Mouse (Mus musculus) gastrocnemius, postnatal 4 days (tissue): Measurements from ENCODE around the gene Plpp1. TPM values are rescaled to one million over a fixed set of nuclear protein-coding genes. Genes with fewer than 3 reads are reported as not detected.
A peak's percentile ranks its signal among the peaks of the same experiment; 100 is the strongest.

Experiments
- DNase-seq, 2 experiments: peaks; one replicate each; pipeline ENCODE4 v3.0.0; 2021 to 2022; ENCODE audit warnings: low spot score in 2 of 2, mixed read lengths in 2 of 2
- total RNA-seq, 2 experiments: library from RNA; stranded (reverse); gene quantifications; 2 replicates each; pipeline ENCODE4 v1.2.3; 2021

Plpp1 gene
- total RNA-seq, 2 experiments from 2014 or later, result 104 to 108 TPM

- no peak for DNase-seq
These were observed 59.1 kb downstream of the Plpp1 start for GRCm38 (mm10) chr13:112859574-112860134.

- DNase-seq, result no peak
These were observed 59.8 kb downstream of the Plpp1 start for GRCm38 (mm10) chr13:112860370-112860769.

DNA sequence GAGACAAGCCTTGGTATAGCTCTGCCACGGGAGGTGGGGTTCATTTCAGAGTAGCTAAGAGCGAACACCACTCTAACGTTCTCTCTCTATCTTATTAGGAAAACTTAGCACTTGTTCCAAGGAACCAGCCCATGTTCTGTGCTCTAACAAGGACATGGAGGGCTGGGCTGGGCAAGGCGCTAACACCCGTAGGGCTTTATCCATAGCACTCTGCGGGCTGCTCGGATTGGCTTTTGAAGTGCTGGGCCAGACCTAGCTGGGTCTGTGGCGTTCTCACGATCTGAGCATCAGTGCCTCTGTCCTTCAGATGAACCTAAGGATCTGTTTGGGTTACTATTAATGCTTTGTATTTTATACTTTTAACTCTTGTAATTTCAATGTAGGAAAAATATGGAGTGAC, 60.3 kb downstream of the Plpp1 start:
- DNase-seq, result no peak

DNA sequence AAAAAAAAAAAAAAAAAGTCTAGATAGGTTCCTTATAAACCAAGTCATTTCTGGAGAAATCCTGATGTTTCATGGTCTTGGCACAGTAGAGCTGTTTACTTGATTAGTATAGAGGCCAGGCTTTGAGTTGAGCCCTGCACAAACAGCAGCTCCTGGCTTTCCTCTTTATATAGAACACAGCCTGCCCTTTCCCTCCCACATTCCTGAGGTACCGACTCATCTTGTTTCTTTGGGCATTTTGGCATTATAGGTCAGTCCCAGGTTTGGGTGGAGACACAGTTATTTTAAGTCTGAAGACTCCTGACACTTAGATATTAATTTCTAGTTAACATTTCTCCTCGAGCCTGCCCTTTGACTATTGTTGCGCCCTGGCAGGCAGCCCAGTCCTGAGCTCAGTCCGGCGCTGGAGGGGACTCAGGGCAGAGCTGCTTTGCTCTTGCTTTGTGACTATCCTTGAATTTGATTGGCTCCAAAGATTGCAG, 61.3 kb downstream of the Plpp1 start:
- DNase-seq, result peak in 1 of 2 experiments; percentile 37

GRCm38 (mm10) chr13:112862342-112862741, 61.8 kb downstream of the Plpp1 start:
- DNase-seq, result no peak

DNA sequence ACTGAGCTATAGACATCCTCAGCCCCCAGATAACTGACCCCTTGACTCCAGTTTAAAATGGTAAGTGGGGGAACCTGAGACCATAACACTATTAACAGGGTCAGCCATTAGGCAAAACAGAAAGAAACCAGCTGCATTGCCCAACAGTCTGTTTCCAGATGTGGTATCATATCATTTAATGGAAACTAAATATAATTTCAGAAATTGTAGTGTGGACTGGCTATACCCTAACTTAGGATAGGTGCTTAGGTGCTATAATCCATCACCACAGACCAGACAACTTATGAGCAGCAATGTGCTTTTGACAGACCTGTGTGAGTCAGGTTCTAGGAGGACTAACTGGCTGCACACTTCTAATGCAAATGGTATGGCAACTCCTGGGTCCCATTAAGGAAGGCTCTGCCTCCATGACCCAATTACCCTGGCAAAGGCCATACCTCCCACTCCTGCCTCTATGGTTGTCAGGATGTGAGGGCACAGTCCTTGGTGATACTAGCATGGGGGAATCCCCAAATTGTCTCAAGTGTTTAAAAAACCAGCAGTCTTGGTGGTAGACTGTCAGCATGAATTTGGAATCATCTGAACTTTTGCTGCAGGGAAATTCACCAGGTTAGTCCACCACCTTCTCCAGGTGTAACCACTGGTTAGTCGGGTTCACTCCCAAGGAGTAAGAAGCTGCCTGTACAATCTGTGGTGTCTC, 62.5 kb downstream of the Plpp1 start:
- no peak for DNase-seq

DNA sequence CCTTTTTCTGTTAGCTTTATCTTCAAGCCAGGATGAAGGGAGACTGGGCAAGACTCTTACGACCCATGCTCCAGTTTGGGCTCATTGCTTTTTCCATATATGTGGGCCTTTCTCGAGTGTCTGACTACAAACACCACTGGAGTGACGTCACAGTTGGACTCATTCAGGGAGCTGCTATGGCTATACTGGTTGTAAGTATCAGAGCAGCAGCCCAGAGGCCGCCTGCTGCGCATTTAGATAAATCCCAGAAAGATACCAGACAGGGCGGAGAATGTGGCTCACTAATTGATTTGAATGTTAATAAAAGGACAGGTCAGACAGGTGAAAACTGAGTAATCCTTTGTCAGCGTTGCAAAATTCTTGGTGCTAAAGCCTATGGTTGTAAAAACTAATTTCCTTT, 66.2 kb downstream of the Plpp1 start:
- no peak for DNase-seq

- no peak for DNase-seq
These were observed 66.8 kb downstream of the Plpp1 start for GRCm38 (mm10) chr13:112867381-112867780.

DNA sequence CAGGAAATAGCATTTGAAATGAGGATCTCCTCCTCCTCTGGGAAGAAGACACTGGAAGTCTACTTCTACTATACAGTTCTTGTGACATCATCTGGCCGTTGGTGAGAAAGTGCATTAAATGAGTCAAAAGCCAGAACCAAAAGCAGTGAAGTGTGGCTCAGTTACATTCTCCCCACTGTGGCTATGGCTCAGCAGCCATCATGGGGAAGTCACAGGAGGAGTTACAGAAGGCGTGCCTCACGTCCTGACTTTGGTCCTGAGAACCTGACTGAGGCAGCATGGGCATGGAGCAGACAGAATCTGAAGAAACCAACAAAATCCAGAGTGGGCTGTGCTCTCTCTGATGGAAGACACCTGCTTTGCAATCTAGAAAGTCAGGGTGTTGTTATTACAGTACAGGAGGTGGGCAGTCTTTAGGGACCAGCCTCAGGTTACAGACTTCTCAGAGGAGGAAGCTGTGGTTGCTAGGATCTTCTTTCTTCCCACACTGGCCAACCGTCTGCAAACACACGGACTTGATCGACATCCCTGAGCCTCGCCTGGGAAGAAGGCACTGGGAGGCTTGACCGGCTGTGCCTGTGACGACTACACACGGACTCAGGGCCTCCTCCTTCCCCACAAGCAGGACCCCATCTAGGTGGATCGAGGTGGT, 69.6 kb downstream of the Plpp1 start:
- no peak for DNase-seq

DNA sequence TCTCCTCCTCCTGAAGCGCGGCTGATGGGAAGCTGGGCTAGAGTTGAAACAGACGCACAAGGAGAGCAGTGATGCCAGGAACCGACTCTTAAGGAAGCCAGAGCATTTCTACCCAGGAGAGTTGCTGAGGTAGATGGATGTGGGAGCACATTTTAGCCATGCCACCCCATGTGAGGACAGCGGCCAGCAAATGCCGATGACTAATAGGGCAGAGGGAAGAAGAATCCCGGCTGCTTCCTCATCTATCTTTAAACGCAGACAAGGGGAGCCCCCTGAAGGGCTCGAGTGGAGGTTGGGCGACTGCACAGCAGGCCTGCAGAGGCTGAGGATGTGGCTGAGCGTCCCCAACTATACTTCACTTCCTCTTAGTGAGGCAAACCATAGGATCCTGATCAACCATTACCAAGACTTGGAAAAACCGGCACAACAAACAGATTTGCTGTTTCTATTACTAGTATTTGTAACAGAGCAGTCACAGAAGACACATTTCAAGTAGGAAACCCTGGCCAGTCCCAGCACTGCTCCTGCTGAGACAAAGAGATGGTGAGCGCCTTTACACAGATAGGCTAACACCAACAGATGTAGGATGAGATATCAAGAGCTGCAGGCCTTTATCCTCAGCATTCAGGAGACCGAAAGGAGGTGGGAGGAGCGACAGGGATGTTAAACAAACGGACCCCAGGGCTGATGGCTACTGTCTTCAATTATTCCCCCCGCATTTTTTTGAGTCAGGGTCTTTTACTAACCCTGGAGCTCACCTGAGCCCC, 71.1 kb downstream of the Plpp1 start:
- DNase-seq, result no peak

DNA sequence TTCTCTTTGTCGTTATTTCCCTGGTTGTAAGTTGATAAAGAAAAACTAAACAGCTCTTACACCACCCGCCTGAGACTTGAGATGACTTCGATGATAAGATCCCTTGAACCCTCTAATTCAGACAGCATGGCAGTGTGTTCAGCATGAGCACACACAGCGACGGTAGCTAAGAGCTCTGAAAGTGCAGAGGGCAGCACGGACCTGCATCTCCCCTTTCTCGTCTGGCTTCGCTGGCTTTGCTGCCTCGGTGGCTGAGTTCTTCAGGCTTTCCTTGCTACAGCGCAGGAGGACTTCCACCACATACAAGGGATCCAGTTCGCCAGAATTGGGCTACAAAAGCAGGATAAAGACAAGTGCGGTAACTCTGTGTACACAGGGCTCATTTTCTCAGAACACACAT, 86.6 kb downstream of the Plpp1 start:
- DNase-seq, result no peak

GRCm38 (mm10) chr13:112902176-112902575, 101.6 kb downstream of the Plpp1 start:
- DNase-seq, result no peak

DNA sequence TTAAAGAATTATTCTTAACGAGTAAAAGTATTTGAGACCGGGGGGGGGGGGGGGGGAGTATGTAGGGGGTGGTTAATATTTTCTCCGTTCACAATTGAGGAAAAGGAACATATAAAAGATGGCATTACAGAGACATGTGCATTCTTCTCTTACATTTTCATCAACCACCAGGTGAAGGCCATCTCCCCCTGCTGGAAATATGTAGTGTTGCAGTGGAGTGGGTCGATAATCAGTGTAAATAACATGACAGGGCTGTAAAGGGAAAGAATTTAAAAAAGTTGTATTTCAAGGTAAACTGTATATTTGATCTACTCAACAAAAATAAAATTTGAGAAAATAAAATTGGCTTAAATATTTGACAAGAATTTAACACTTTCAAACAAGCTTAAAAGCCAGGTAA, 109.1 kb downstream of the Plpp1 start:
- peak in 1 of 2 experiments; percentile 18 for DNase-seq

DNA sequence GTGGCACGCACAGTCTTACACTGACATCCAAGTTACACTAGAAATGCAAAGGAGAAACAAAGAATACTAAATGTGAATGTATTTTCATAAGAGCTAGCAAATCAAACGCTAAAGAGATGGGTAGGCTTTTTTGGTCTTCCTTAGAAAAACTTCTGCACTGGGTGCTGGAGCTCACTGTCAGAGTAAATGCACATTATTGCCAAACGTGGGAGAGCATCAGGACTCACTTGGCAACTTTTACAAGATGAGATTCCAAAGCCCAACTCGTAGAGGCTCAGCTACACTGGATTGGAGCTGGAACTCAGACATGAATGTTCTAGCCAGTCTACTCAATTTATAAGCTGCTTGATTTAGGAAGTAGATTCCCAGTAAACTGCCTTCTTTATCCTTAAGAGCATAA, 109.8 kb downstream of the Plpp1 start:
- no peak for DNase-seq

Other genes starting within 250 kb of the Plpp1 start
- gene Il31ra, start 206.4 kb upstream of the Plpp1 start, total RNA-seq, result under 1 TPM; 0.52 TPM
- not detected for gene Ddx4, start 148.3 kb upstream of the Plpp1 start, total RNA-seq
- 10 to 100 TPM; 10.3 to 12.0 TPM for gene Slc38a9, start 140.0 kb upstream of the Plpp1 start, total RNA-seq
- gene Mtrex, start 126.6 kb downstream of the Plpp1 start, total RNA-seq, result 10 to 100 TPM; 34.0 to 38.8 TPM
- gene Dhx29, start 126.7 kb downstream of the Plpp1 start, total RNA-seq, result 10 to 100 TPM; 13.8 to 14.8 TPM
- under 1 TPM in 1 of 2 experiments, not detected in 1; 0.26 TPM for gene Ccno, start 187.0 kb downstream of the Plpp1 start, total RNA-seq
- gene Mcidas, start 193.1 kb downstream of the Plpp1 start, total RNA-seq, result not detected
- not detected for gene Cdc20b, start 234.3 kb downstream of the Plpp1 start, total RNA-seq
- 10 to 100 TPM; 54.8 to 60.8 TPM for gene Gpx8, start 245.6 kb downstream of the Plpp1 start, total RNA-seq